Mouse (Mus musculus) embryonic facial prominence, embryonic 15.5 days (tissue): Measurements from ENCODE around the gene Treml1. TPM values are rescaled to one million over a fixed set of nuclear protein-coding genes. Genes with fewer than 3 reads are reported as not detected.

Source experiments
- ATAC-seq: fragments of 200-750 bp; cut with Nextera tagmentation; 2 replicates; pipeline ENCODE4 v1.8.0; 2017; ENCODE audit warnings: low read depth, moderate TSS enrichment; ENCODE audit not compliant: insufficient number of reproducible peaks, low FRiP score, low TSS enrichment
- H3K27ac ChIP-seq: fragments of 300-500 bp; sonication (generic); replicated peaks from 2 replicates; pipeline ENCODE4 v1.5.1; 2015; ENCODE audit warnings: mild to moderate bottlenecking, inconsistent platforms
- H3K27me3 ChIP-seq: fragments of 300-500 bp; sonication (generic); 2 replicates; pipeline ENCODE4 v1.6.1; 2015; ENCODE audit warnings: inconsistent platforms
- H3K36me3 ChIP-seq: fragments of 300-500 bp; sonication (generic); 2 replicates; pipeline ENCODE4 v1.6.1; 2015; ENCODE audit warnings: mild to moderate bottlenecking, inconsistent platforms
- H3K4me1 ChIP-seq: fragments of 300-500 bp; sonication (generic); 2 replicates; pipeline ENCODE4 v1.6.1; 2015; ENCODE audit warnings: inconsistent platforms
- H3K4me2 ChIP-seq: fragments of 300-500 bp; sonication (generic); replicated peaks from 2 replicates; pipeline ENCODE4 v1.6.1; 2015; ENCODE audit warnings: mild to moderate bottlenecking, inconsistent platforms
- H3K4me3 ChIP-seq: fragments of 300-500 bp; sonication (generic); replicated peaks from 2 replicates; pipeline ENCODE4 v1.5.1; 2015; ENCODE audit warnings: mild to moderate bottlenecking, inconsistent platforms
- H3K9ac ChIP-seq: fragments of 300-500 bp; sonication (generic); 2 replicates; pipeline ENCODE4 v1.6.1; 2015; ENCODE audit warnings: inconsistent platforms
- H3K9me3 ChIP-seq: fragments of 300-500 bp; sonication (generic); replicated peaks from 2 replicates; pipeline ENCODE4 v1.6.1; 2016; ENCODE audit warnings: inconsistent platforms
- WGBS: fragments of 180-500 bp; shearing (Covaris S2); methylation state at CpG from one replicate; pipeline ENCODE4 v1.1.7; 2015; 5-methylcytosine and 5-hydroxymethylcytosine counted together
- polyA plus RNA-seq: library from polyadenylated mRNA; unstranded; fragments of >200 nt; fragmentation: Nextera tagmentation; extraction: Ambion mirVana; gene quantifications from 2 replicates; pipeline ENCODE4 v1.2.1, GENCODE M21; 2015

Gene Treml1
- polyA plus RNA-seq, 1 experiment from 2014 or later = 1.0 TPM

GRCm38 (mm10) chr17:48410299-48410785, 50.6 kb downstream of the Treml1 start:
- ATAC-seq = no peak; the same call in 1 of the 2 replicates

GRCm38 (mm10) chr17:48411241-48411640, 51.5 kb downstream of the Treml1 start:
- WGBS = 39% methylated on average over 8 of the region's 8 CpGs
- Histone ChIP-seq H3K36me3 (peaks cover 24% of the 10 kb centered on the region), H3K4me3 (peak overlapping the region; percentile 97), H3K4me1 (peaks cover 24% of the 10 kb centered on the region), H3K4me2 (peak overlapping the region; percentile 68), H3K9ac (peak overlapping the region; percentile 81), H3K27ac (peak overlapping the region; percentile 100), H3K9me3 (no peaks in the 10 kb centered on the region), H3K27me3 (no peaks in the 10 kb centered on the region)
- ATAC-seq = no peak

More at GRCm38 (mm10) chr17:48410299-48410785, 50.6 kb downstream of the Treml1 start:
- Histone ChIP-seq H3K4me3 (peak overlapping the region; percentile 97), H3K36me3 (peaks cover 17% of the 10 kb centered on the region), H3K4me2 (peak overlapping the region; percentile 68), H3K27ac (peak overlapping the region; percentile 100), H3K4me1 (peaks cover 24% of the 10 kb centered on the region), H3K27me3 (no peaks in the 10 kb centered on the region), H3K9ac (peak overlapping the region; percentile 81), H3K9me3 (no peaks in the 10 kb centered on the region)
- WGBS = under 1% methylated on average over 13 of the region's 13 CpGs

- H3K36me3 ChIP-seq = peaks cover 37% of the 10 kb centered on the region
- no peak overlapping the region for H3K9ac ChIP-seq
- H3K9me3 ChIP-seq = no peaks in the 10 kb centered on the region
- no peak overlapping the region for H3K4me2 ChIP-seq
- 82% methylated on average over 7 of the region's 7 CpGs for WGBS
- no peak overlapping the region for H3K4me3 ChIP-seq
- H3K4me1 ChIP-seq = peaks cover 12% of the 10 kb centered on the region
- no peak for ATAC-seq
- no peak overlapping the region for H3K27ac ChIP-seq
- H3K27me3 ChIP-seq = no peaks in the 10 kb centered on the region
Observed at GRCm38 (mm10) chr17:48416011-48416410, 56.3 kb downstream of the Treml1 start.

Other genes with a start within 250 kb of the Treml1 start
- not detected in 2 replicates for gene 9830107B12Rik, start 213.6 kb upstream of the Treml1 start, polyA plus RNA-seq
- 0.35 TPM in 1 of 2 replicates, not detected in the other for gene A530064D06Rik, start 192.6 kb upstream of the Treml1 start, polyA plus RNA-seq
- 0.11 TPM in 1 of 2 replicates, not detected in the other for gene Trem1, start 127.1 kb upstream of the Treml1 start, polyA plus RNA-seq
- not detected in 2 replicates for gene Trem3, start 112.1 kb upstream of the Treml1 start, polyA plus RNA-seq
- gene Treml4, start 95.6 kb upstream of the Treml1 start, polyA plus RNA-seq = 0.15 and 0.42 TPM in 2 replicates
- gene Treml2, start 60.4 kb upstream of the Treml1 start, polyA plus RNA-seq = 0.05 and 0.13 TPM in 2 replicates
- 0.24 and 0.27 TPM in 2 replicates for gene B430306N03Rik, start 43.8 kb upstream of the Treml1 start, polyA plus RNA-seq
- gene Trem2, start 13.5 kb upstream of the Treml1 start, polyA plus RNA-seq = 4.3 and 5.8 TPM in 2 replicates
- gene Nfya, start 50.0 kb downstream of the Treml1 start, polyA plus RNA-seq = 14.2 TPM in 2 replicates
- gene Oard1, start 50.1 kb downstream of the Treml1 start, polyA plus RNA-seq = 46.5 TPM in 2 replicates
- 25.7 and 38.4 TPM in 2 replicates for gene Apobec2, start 73.0 kb downstream of the Treml1 start, polyA plus RNA-seq
- gene Tspo2, start 91.6 kb downstream of the Treml1 start, polyA plus RNA-seq = 1.6 and 2.4 TPM in 2 replicates
- 0.43 TPM in 1 of 2 replicates, not detected in the other for gene Unc5cl, start 95.0 kb downstream of the Treml1 start, polyA plus RNA-seq